Mouse (Mus musculus): ENCODE data around the gene Rab4a. TPM values are rescaled to one million over a fixed set of nuclear protein-coding genes. Genes with fewer than 3 reads are reported as not detected.

Gene Rab4a
- total RNA-seq, 2 experiments from 2014 or later = 8.0 to 9.5 TPM

DNA sequence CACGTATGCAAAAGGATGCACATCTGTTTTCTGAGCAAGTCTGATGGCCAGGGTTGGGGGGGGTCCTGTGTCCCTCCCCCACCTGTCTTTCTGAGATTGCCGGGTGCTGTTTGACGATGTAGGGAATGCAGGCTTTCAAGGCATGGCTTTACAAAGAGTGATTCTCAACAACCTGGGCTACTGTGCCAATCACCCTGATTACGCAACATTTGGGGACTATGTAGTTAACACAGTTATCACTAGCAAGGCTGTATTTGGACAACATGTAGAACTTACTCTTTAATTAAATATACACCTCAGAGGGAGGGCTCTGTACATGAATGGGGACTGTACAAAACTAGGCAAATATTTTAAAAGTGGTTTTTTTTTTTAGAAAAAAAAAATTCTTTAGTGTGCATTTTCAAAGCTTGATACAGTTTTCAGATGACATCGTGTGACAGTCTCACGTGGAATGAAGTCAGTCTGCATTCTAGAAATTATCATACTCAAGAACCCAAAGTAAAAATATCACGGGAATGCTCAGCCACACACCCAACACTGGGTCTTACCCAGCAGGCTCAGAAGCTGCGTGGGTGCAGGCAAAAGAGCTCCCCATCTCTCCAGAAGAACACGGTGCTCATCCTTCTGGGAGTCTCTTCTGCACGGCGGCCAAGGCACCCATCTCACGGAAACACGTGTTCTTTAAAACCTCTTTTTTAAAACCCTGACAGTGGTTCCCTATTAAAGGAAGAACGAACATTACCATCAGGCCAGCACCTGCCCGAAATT is 35.0 kb downstream of the Rab4a start:
- intact Hi-C loops (cut with DNase I) = no loop called here
- no peak for DNase-seq

DNA sequence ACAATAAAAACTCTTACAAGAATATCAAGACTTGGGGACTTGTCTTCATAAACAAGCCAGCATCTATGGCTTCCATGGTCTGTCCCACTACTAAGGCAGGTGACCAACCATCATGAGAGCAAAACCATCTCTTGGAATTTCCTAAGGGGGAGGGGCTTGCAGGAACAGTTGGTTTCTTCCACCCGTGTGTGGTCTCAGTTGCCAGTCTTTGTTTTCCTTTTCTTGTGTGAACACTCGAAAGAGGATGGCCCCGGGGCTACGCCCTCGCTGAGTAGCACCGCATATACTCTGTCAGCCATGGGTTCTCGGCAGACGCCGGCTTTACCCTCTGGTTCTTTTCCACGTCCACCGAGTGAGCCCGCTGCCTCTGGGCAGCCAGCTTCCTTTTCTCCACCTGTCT is 36.3 kb downstream of the Rab4a start:
- no peak for DNase-seq
- intact Hi-C loops (cut with DNase I) = no loop called here

DNA sequence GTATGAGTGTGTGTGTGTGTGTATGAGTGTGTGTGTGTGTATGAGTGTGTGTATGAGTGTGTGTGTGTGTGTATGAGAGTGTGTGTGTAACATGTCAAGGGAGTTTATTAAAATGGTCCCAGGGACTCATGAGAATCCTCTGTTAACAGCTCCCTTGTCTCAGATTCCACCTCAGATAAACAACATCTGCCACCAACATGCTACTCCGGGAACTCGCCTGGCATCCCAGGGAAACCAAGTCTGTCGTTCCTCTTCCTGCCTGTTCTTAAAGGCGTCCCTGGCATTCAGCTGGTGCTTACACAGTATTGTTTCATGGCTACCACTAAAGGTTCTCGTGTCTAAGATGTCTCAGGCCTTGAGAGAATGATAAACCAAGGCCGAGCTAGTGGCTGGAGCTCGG is 38.6 kb downstream of the Rab4a start:
- intact Hi-C loops (cut with DNase I) = no loop called here

GRCm38 (mm10) chr8:123845114-123845513 is 39.3 kb downstream of the Rab4a start:
- intact Hi-C loops (cut with DNase I) = no loop called here
- no peak for DNase-seq

More for the DNA sequence above, 38.6 kb downstream of the Rab4a start:
- DNase-seq = no peak

GRCm38 (mm10) chr8:123845991-123846390 is 40.2 kb downstream of the Rab4a start:
- intact Hi-C loops (cut with DNase I) = no loop called here
- no peak for DNase-seq

DNA sequence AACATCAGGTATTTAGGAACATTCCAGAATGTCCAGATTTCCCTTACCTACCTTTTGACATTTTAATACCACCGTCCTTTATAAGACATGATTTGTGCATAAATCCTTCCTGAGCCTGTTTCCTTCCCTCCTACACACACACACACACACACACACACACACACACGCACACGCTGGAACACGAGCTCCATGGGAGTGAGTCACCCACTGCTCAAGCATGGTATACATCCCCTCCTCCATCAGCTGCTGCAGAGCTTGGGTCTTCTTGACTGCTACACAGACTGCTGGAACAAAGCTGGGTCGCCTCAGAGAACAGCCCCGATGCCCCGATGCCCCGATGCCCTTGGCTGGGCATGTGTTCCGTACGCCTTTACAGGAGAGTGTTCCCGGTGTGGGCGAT is 40.7 kb downstream of the Rab4a start:
- no peak for DNase-seq
- intact Hi-C loops (cut with DNase I) = no loop called here

DNA sequence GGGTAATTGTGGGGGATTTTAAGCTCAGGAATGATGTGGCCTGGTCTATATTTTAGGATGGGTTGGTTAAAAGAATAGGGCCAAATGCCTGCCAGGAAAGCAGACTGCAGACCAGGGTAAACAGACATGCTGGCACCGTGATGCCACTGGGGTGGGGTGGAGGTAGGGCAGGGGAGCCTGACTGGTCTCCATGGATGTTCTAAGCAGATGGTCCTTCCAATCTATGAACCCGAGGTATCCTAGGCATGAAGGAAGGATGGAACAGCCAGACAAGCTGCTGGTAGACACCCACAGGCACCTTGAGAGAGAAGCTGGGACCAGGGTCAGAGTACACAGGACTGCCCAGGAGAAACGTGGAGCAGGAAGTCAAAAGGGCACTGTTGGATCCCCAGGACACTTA is 41.8 kb downstream of the Rab4a start:
- no peak for DNase-seq
- intact Hi-C loops (cut with DNase I) = no loop called here

DNA sequence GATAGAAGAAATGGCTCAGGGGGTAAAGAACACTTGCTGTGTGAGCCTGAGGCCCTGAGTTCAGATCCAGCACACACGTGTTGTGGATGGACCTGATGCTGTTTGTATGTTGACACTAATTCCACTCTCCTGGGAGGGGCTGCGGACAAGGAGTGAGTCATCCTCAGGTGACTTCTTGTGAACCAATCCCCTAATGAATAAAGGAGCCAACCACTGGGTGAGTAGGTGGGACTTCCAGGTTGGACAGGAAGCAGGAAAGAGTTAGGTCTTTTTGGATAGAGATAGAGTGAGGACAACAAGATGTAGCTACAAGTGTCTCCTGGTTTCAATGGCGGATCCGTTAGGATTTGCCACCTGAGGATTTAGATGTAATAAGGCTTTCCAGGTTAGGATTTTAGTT is 43.6 kb downstream of the Rab4a start:
- no peak for DNase-seq

DNA sequence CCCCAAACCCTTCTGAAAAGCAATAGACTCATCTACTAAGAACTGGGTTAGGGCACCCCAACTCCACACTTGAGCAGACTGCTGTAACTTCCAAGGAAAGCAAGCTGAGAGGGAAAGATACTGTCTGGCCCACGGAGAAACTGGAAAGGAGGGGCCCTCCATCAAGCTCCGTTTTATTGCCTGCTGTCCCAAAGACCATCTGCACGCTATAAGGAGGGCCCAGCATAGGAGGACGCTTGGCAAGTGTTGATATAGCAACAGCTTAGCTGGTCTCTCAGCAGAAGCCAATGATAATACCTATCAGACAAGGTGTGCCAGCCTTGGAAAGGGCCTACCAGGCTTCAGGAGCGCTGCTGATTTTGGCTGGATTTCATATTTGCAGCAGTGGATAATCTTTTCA is 45.8 kb downstream of the Rab4a start:
- no peak for DNase-seq
- intact Hi-C loops (cut with DNase I) = no loop called here

More for the DNA sequence above, 43.6 kb downstream of the Rab4a start:
- intact Hi-C loops (cut with DNase I) = no loop called here

GRCm38 (mm10) chr8:123854252-123854651 is 48.5 kb downstream of the Rab4a start:
- intact Hi-C loops (cut with DNase I) = no loop called here
- no peak for DNase-seq

- no peak for DNase-seq
- intact Hi-C loops (cut with DNase I) = no loop called here
These were observed 49.1 kb downstream of the Rab4a start for GRCm38 (mm10) chr8:123854733-123855475.

DNA sequence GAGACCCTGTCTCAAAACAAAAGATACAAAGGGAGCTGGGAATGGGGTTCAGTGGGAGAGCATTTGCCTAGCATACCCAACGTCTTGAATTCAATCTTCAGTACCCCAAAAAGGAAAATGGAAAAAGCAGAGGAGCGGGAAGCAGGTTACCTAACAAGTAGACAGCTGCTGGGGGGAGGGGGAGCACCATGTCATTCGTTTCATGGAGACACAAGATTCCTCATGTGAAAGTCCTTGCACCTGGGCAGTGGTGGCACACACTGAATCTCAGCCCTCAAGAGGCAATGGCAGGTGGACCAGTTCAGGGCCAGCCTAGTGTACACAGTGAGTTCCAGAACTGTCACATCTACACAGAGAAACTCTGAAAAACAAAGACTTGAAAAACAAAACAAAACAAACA is 51.6 kb downstream of the Rab4a start:
- intact Hi-C loops (cut with DNase I) = no loop called here
- DNase-seq = no peak

GRCm38 (mm10) chr8:123858574-123858940 is 52.8 kb downstream of the Rab4a start:
- peak in 1 of 2 experiments; percentile 35 for DNase-seq
- intact Hi-C loops (cut with DNase I) = no loop called here

DNA sequence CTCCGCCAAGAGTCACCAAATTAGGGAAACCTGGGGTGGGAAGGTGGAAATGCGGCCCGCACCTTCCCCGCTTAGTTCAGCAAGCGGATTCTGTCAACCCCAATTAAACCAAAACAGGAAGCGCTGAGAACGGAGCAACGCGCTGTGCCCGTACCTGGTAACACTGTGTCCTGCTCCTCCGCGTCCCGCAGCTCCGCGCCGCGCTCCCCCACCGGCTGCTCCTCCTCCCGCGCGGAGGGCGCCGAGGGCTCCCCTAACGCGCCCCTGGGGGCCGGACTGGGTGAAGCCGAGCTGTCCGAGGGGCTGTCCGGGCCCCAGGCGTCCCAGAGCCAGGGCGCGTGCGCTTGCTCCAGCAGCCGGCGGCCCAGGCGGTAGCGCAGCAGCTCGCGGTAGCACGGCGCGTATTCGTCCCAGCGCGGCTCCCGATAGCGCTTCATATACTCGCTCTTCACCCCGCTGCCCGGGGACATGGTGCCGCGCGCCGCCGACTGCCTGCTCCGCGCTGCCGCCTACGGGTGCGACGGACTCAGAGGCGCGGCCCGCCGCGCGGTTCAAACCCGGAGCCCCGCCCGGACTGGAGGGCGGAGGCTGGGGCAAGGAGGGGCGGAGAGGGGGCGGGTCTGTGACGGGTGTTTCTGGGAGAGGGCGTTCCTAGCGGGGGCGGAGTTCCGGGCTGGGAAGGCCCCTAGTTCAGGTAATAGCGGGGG is 53.3 kb downstream of the Rab4a start:
- peak; percentile 91 to 93 for DNase-seq
- intact Hi-C loops (cut with DNase I) = no loop called here

- intact Hi-C loops (cut with DNase I) = no loop called here
- DNase-seq = peak; percentile 53 to 57
These were observed 54.0 kb downstream of the Rab4a start, which contains the start of gene Ccsap for GRCm38 (mm10) chr8:123859648-123860259. Ccsap (minus strand) TSS chr8:123860209.

DNA sequence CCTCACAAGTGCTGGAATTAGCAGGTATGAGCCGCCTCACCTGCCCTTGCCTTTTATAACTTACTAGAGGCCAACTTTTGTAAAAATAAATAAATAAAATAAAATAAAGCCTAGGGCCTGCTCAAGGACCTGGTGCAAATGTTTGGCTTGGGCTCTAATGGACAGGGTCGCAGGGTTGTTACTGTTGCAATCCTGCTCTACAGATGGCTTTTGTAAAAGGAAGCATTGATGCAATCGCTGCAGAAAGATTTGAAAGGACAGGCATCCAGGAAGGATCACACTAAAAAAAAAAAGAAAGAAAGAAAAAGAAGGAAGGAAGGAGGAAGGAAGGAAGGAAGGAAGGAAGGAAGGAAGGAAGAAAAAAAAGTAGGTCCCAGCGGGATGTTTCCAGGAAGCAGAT is 54.6 kb downstream of the Rab4a start:
- no peak for DNase-seq
- intact Hi-C loops (cut with DNase I) = no loop called here

- intact Hi-C loops (cut with DNase I) = no loop called here
- DNase-seq = no peak
These were observed 60.0 kb downstream of the Rab4a start for GRCm38 (mm10) chr8:123865786-123866185.

- peak in 1 of 2 experiments; percentile 10 for DNase-seq
- intact Hi-C loops (cut with DNase I) = no loop called here
These were observed 61.2 kb downstream of the Rab4a start for GRCm38 (mm10) chr8:123866971-123867370.

DNA sequence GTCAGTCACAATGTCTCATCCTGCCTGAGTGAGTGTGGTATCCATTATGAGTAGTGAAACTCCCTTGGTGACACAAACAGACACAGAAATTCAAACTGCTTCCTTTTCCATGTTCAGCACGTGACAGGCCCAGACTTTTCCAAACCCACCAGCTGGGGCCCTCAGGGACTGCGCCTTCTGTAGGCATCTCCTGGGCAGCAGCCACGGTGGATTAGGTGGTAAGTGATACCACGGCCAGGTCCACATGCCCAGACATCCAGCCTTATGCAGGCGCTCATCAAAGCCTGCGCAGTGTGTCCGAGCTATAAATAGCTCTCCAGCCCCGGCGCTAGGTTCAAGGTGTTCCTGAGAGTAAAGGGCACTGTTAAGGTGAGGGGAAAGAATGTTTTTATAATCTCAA is 66.3 kb downstream of the Rab4a start:
- intact Hi-C loops (cut with DNase I) = no loop called here
- peak; percentile 22 to 57 for DNase-seq

DNA sequence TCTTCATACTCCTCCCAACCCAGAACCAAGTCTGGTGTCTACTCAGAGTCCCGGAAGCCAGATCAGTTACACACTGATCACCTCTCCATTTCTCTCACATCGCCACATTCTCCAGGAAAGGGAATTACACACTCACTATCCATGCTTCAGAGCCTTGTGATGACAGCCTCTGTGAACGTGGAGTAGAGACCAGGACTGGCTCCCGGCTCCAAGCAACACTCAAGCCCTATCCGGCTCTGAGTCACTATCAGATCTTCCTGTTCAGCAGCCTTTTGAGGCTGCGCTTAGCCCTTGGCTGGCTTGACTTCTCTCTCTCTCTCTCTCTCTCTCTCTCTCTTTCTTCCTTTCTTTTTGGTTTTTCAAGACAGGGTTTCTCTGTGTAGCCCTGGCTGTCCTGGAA is 67.6 kb downstream of the Rab4a start:
- no peak for DNase-seq
- intact Hi-C loops (cut with DNase I) = no loop called here

- intact Hi-C loops (cut with DNase I) = no loop called here
- DNase-seq = no peak
These were observed 68.5 kb downstream of the Rab4a start for GRCm38 (mm10) chr8:123874324-123874723.
